Mouse (Mus musculus) intestine, postnatal 0 days (tissue): ENCODE measurements around the gene Gramd1b. TPM values are rescaled to one million over a fixed set of nuclear protein-coding genes. Genes with fewer than 3 reads are reported as not detected.
A peak's percentile ranks its signal among the peaks of the same experiment; 100 is the strongest.

Experiments used
- ATAC-seq: fragments of 200-750 bp; cut with Nextera tagmentation; 2 replicates; pipeline ENCODE4 v1.8.0; 2017; ENCODE audit warnings: mild to moderate bottlenecking, moderate TSS enrichment, moderate library complexity
- H3K27ac ChIP-seq: fragments of 300-500 bp; sonication (generic); 2 replicates; pipeline ENCODE4 v1.5.1; 2014; ENCODE audit warnings: mild to moderate bottlenecking, low read depth, low read length, moderate library complexity
- H3K27me3 ChIP-seq: fragments of 300-500 bp; sonication (generic); replicated peaks from 2 replicates; pipeline ENCODE4 v1.6.1; 2014; ENCODE audit warnings: low read length, mixed read lengths; ENCODE audit not compliant: control insufficient read depth, insufficient read depth
- H3K36me3 ChIP-seq: fragments of 300-500 bp; sonication (generic); 2 replicates; pipeline ENCODE4 v1.6.1; 2014; ENCODE audit warnings: mild to moderate bottlenecking, moderate library complexity; ENCODE audit not compliant: control insufficient read depth, insufficient read depth
- H3K4me1 ChIP-seq: fragments of 300-500 bp; sonication (generic); replicated peaks from 2 replicates; pipeline ENCODE4 v1.6.1; 2014; ENCODE audit warnings: antibody characterized with exemption, low read length, mixed read lengths; ENCODE audit not compliant: control insufficient read depth, insufficient read depth
- H3K4me2 ChIP-seq: fragments of 300-500 bp; sonication (generic); replicated peaks from 2 replicates; pipeline ENCODE4 v1.6.1; 2014; ENCODE audit warnings: low read depth, mild to moderate bottlenecking, moderate library complexity
- H3K4me3 ChIP-seq: fragments of 300-500 bp; sonication (generic); 2 replicates; pipeline ENCODE4 v1.5.1; 2014; ENCODE audit warnings: low read depth, low read length
- H3K9ac ChIP-seq: fragments of 300-500 bp; sonication (generic); 2 replicates; pipeline ENCODE4 v1.6.1; 2014; ENCODE audit warnings: mild to moderate bottlenecking, low read depth, low read length
- H3K9me3 ChIP-seq: fragments of 300-500 bp; sonication (generic); 2 replicates; pipeline ENCODE4 v1.6.1; 2016; ENCODE audit warnings: mixed run types; ENCODE audit not compliant: control insufficient read depth
- CTCF ChIP-seq: sonication (generic); IDR thresholded peaks from 2 replicates; pipeline ENCODE4 v1.5.1; 2016; ENCODE audit warnings: low read depth, mild to moderate bottlenecking, control low read depth, antibody characterized with exemption, moderate library complexity
- WGBS: fragments of 180-500 bp; shearing (Covaris S2); extraction: QIAGEN DNeasy Blood & Tissue Kit; methylation state at CpG from one replicate; pipeline ENCODE4 v1.1.7; 2014; 5-methylcytosine and 5-hydroxymethylcytosine counted together
- polyA plus RNA-seq: library from polyadenylated mRNA; unstranded; fragments of >200 nt; fragmentation: Nextera tagmentation; extraction: Ambion mirVana; gene quantifications from 2 replicates; pipeline ENCODE4 v1.2.1, GENCODE M21; 2015

The Gramd1b gene
- polyA plus RNA-seq, 1 experiment from 2014 or later: 15.2 TPM

DNA sequence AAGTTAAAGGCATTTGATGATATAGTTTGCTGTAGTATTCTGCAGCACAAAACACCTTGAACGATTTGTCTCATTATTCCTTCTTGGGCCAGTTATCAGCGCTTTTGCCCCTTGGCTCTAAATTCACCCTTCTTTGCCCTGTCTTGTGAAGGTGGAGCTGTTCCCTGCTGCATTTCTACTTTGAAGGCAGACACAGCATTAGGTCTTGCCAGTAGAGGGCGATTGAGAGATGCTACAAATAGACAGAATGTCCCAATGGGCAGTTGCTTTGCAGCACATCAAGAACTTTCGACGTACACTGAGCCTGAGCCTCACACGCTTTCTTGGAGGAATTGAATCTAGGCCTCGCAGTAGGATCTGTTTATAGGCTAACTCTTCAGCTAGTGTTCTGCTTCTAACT is 180.5 kb downstream of the Gramd1b start:
- 24% methylated on average over 7 of the region's 7 CpGs for WGBS
- Histone ChIP-seq H3K4me3 (no peak overlapping the region), H3K4me2 (no peak overlapping the region), H3K9ac (no peak overlapping the region), H3K9me3 (no peaks in the 10 kb centered on the region), H3K27ac (no peak overlapping the region), H3K36me3 (no peaks in the 10 kb centered on the region), H3K4me1 (no peaks in the 10 kb centered on the region), H3K27me3 (no peaks in the 10 kb centered on the region)
- no peak for ATAC-seq
- peak; percentile 87 for TF ChIP-seq CTCF

DNA sequence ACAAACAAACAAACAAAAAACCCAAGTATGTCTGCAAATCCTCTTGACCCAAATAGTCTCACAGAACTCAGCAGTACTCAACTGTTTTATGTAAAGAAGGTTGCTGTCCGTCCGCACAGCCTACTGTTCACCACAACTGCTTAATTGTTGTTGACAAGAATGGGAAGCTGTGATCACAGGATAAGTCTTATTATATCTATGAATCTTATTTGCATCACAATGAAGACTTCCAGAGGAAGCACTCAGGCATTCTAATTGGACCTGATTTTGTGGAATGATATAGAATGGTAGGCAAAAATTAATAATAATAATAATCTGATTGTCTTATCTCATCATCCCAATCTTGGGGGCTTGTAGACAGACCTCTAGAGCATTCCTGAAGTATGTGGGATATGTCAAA is 181.1 kb downstream of the Gramd1b start:
- H3K9me3 ChIP-seq: no peaks in the 10 kb centered on the region
- no peak overlapping the region for H3K27ac ChIP-seq
- H3K4me1 ChIP-seq: no peaks in the 10 kb centered on the region
- H3K9ac ChIP-seq: no peak overlapping the region
- no peak overlapping the region for H3K4me2 ChIP-seq
- 95% methylated on average over 2 of the region's 2 CpGs for WGBS
- no peak for ATAC-seq
- H3K27me3 ChIP-seq: no peaks in the 10 kb centered on the region
- H3K36me3 ChIP-seq: no peaks in the 10 kb centered on the region
- no peak for TF ChIP-seq CTCF
- H3K4me3 ChIP-seq: no peak overlapping the region

DNA sequence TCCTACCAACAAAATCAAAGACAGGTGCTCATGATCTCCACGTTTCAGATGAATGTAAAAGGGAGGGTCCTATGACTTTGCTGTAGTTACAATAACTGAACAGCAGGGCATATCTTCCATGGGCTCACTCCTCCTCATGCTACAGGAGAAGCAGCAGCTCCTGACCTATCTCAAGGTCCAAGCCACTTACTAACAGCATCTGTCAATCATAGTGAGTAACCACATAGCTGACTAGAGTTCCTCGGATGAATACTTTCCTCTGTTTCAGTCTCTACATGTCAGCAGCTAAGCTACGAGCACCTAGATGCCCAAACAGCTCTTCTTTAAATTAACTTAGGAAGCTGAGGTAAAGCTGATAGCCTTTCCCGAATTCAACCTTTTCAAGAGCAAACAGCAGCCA is 181.6 kb downstream of the Gramd1b start:
- H3K36me3 ChIP-seq: no peaks in the 10 kb centered on the region
- no peak overlapping the region for H3K27ac ChIP-seq
- no peak for ATAC-seq
- no peaks in the 10 kb centered on the region for H3K9me3 ChIP-seq
- 76% methylated on average over 4 of the region's 4 CpGs for WGBS
- H3K9ac ChIP-seq: no peak overlapping the region
- H3K4me2 ChIP-seq: no peak overlapping the region
- H3K4me1 ChIP-seq: no peaks in the 10 kb centered on the region
- H3K4me3 ChIP-seq: no peak overlapping the region
- peak; percentile 34 for TF ChIP-seq CTCF
- H3K27me3 ChIP-seq: no peaks in the 10 kb centered on the region

DNA sequence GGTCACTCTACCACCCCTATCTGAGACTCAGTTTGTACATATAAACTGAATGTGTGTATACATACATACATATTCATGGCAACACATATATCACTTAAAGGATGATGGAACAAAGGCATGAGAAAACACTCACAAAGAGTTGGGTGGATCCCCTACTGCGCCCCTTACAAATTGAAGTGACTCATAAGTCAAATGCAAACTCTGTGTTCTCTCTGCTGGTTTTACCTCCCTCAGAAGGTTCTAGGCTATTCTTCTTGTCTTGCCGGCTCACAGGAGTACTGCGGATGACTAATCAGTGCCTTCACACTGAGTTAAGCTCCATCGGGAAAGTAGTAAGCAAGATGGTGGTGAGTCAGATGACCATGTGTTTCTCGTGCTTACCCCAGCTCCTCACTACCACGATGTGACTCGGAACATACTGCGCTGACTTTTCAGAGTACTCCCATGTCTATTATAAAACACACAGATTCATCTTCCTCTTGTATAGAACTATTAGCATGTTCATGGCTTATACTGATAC is 182.4 kb downstream of the Gramd1b start:
- no peaks in the 10 kb centered on the region for H3K9me3 ChIP-seq
- no peak overlapping the region for H3K9ac ChIP-seq
- H3K27ac ChIP-seq: no peak overlapping the region
- no peak for TF ChIP-seq CTCF
- no peaks in the 10 kb centered on the region for H3K27me3 ChIP-seq
- H3K4me3 ChIP-seq: no peak overlapping the region
- ATAC-seq: no peak
- no peaks in the 10 kb centered on the region for H3K36me3 ChIP-seq
- no peak overlapping the region for H3K4me2 ChIP-seq
- WGBS: 91% methylated on average over 8 of the region's 8 CpGs
- no peaks in the 10 kb centered on the region for H3K4me1 ChIP-seq

DNA sequence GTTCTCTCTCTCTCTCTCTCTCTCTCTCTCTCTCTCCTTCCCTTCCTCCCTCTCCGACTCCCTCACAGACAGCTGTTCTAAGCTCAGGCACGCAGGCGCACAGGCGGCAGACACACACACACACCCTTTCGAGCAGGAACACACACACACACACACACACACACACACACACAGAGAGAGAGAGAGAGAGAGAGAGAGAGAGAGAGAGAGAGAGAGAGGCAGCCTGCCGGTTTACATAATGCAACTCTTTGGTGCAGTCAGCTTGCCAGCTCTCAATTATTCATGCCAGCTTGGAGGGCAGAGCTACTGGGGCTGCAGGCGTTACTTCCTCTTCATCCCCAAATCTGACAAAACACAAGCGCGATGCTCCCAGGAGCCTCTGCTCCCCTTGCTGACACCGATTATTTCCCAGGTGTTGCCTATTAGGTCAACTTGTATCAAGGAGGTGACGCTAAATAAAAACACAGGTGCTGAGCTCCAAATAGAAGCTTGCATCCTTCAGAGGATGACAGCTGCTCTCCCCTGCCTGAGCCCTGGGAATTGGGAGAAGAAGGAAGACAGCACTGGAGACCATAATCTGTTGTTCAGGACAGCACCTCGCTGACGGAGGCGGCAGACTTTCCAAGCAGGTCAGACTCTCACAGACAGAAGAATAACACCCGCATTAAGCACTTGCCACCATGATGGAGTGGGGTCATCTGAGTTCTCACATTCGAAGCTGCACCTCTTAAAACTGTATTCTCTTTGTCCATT is 184.8 kb downstream of the Gramd1b start:
- 24% methylated on average over 16 of the region's 16 CpGs for WGBS
- H3K9ac ChIP-seq: no peak overlapping the region
- no peaks in the 10 kb centered on the region for H3K36me3 ChIP-seq
- H3K9me3 ChIP-seq: no peaks in the 10 kb centered on the region
- ATAC-seq: no peak
- H3K27me3 ChIP-seq: no peaks in the 10 kb centered on the region
- H3K4me3 ChIP-seq: no peak overlapping the region
- no peak for TF ChIP-seq CTCF
- no peaks in the 10 kb centered on the region for H3K4me1 ChIP-seq
- peak overlapping the region; percentile 55 for H3K4me2 ChIP-seq
- H3K27ac ChIP-seq: no peak overlapping the region

DNA sequence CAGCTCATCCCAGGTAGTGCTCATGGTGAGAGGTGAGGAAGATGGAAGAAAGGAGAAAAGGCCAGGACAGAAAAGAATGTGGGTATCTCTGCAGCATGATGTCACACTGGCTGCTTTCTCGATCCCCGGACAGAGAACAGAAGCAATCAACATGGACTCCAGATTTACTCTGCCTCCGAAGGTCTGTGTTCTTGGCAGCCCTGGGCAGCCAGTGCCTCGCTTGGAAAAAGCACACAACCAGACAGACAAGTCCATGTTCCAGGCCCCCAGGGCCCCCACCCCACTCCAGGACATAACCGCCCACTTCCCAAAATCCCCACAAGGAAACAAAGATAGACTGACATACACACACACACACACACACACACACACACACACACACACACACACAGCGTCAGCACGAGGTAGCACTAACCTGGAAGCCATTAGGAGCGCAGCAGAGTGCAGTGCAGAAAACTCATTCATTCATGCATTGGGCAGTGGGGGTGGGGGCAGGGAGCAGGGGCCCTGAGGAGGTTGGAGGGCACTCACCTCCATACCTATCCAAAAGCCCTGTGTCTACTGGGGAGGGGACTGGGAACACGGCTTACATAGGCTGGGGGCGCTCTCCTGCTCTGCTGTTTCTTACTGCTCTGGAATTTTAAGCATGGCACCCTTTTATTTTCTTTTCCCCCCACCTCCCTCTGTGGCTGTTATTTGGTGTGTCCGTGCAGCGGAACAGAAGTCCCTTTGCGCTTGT is 185.5 kb downstream of the Gramd1b start:
- H3K27ac ChIP-seq: no peak overlapping the region
- ATAC-seq: no peak; the same call in 1 of the 2 replicates
- 28% methylated on average over 13 of the region's 13 CpGs for WGBS

More for the DNA sequence above, 185.5 kb downstream of the Gramd1b start:
- no peak overlapping the region for H3K9ac ChIP-seq
- H3K4me2 ChIP-seq: peak overlapping the region; percentile 55
- no peak for TF ChIP-seq CTCF
- H3K36me3 ChIP-seq: no peaks in the 10 kb centered on the region
- H3K27me3 ChIP-seq: no peaks in the 10 kb centered on the region
- no peak overlapping the region for H3K4me3 ChIP-seq
- no peaks in the 10 kb centered on the region for H3K9me3 ChIP-seq
- H3K4me1 ChIP-seq: no peaks in the 10 kb centered on the region
